Mouse (Mus musculus): Measurements from ENCODE around the gene Chek2.

DNA sequence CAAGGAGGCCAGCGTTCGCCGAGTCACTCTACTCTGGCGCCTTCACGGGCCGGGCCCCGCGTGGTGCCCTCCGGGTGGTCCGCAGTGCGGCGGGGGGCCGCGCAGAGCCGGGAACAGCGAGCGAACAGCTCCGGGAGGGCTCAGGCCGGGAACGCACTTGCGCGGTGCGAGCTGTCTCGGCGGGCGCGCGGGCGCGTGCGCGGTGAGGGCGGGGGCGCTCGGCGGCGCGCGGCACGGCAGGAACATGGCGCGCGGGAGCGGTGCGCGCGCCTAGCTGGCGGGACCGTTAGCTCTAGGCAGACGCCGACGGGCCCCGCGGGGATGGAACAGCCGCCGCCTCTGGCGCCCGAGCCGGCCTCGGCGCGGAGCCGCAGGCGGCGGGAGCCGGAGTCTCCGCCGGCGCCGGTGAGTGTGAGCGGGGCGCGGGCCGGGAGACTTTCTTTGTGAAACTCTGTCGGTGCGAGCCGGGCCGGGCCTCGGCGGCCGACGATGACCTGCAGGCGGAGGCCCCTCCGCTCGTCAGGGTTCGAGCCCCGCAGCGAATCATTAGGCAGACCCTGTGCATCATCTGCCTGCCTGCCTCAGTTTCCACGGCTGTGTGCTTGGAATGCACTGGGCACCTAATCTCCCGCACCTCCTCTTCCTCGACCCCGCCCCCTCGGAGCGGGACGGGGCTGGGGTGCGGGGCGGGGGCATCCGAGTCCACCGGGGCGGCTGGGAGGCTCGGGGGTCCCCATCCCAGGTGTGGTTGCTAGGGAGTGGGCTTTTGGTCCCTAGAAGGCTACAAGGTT lies 40.0 kb downstream of the Chek2 start, which contains the start of gene Ttc28:
- TF ChIP-seq MAFK (IDR thresholded peaks at IDR 0.05; ENCODE audit: insufficient read depth, low read depth, low read length) = no peak
- no peak for TF ChIP-seq CHD2 (IDR thresholded peaks at IDR 0.05; ENCODE audit: low read depth, low read length)
- no peak for TF ChIP-seq ZNF384 (IDR thresholded peaks at IDR 0.05; ENCODE audit: low read depth, low read length)
- TF ChIP-seq ZC3H11A (IDR thresholded peaks at IDR 0.05; ENCODE audit: borderline replicate concordance, low read depth, low read length) = no peak
- no peak for TF ChIP-seq HCFC1 (IDR thresholded peaks at IDR 0.05; ENCODE audit: borderline replicate concordance, insufficient read depth, low read length)
